ENCODE assay signal across 22 mouse cellular contexts in the genomic region with DNA sequence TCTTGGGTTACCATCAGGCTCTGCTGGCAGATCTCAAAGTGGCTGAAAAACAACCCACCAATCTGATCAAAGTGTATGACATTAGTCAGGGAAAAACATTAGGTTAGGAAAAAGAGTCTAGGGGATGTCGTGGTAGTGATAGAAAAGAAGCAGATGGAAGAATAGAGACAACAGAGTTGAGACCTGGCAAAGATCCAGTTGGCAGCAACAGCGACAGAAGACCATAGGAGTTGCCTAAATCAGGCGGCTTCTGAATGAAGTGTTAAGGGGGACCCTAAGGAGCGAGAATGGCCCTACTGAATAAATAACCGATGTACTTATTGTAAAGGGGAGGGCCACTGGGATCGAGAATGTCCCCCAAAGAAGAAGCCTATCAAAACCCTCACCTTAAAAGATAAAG.
A peak's percentile ranks its signal among the peaks of the same experiment; 100 is the strongest.
DNase-seq lines count a peak whose midpoint lies in the region; ATAC-seq and TF ChIP-seq lines count a peak whose summit lies in the region.
"Had no signal": no experiment of that assay in that cellular context is flagged by ENCODE, and none has a peak within 500 bp of the region (broad histone marks: within the 10 kb centered on the region; RNA-seq: fewer than 3 reads in every experiment).

No protein-coding gene starts in this region.

- H3K9ac ChIP-seq in hindbrain, postnatal 0 days (replicated peaks; ENCODE audit: low read length): no peak overlapping the region
- no peak overlapping the region for H3K9ac ChIP-seq in hindbrain, embryonic 12.5 days
- H3K9ac ChIP-seq in lung, embryonic 16.5 days (ENCODE audit: low read length): no peak overlapping the region
- H3K9ac ChIP-seq: embryonic facial prominence, embryonic 12.5 days; embryonic facial prominence, embryonic 15.5 days; forebrain, embryonic 15.5 days; heart, embryonic 13.5 days; hindbrain, embryonic 15.5 days had no signal

- H3K36me3 ChIP-seq in hindbrain, postnatal 0 days (ENCODE audit: insufficient read depth, low read length): no peaks in the 10 kb centered on the region
- H3K36me3 ChIP-seq in hindbrain, embryonic 12.5 days: no peaks in the 10 kb centered on the region
- H3K36me3 ChIP-seq in lung, embryonic 16.5 days (ENCODE audit: control insufficient read depth, insufficient read depth, low read length): no peaks in the 10 kb centered on the region
- H3K36me3 ChIP-seq: embryonic facial prominence, embryonic 12.5 days; embryonic facial prominence, embryonic 15.5 days; forebrain, embryonic 15.5 days; heart, embryonic 10.5 days; heart, embryonic 13.5 days; hindbrain, embryonic 15.5 days had no signal

- no peak for ATAC-seq in hindbrain, postnatal 0 days
- no peak for ATAC-seq in hindbrain, embryonic 12.5 days (ENCODE audit: low FRiP score)
- 0 out of 2 replicates have a peak, but pooled peaks have one; percentile 15 for ATAC-seq in lung, embryonic 16.5 days (ENCODE audit: low read depth)
- ATAC-seq: activated CD4-positive, CD25-positive, alpha-beta regulatory T cell, adult 4 months; forebrain, embryonic 15.5 days had no signal

- H3K27ac ChIP-seq in hindbrain, postnatal 0 days: no peak overlapping the region
- H3K27ac ChIP-seq in hindbrain, embryonic 12.5 days: no peak overlapping the region
- H3K27ac ChIP-seq in lung, embryonic 16.5 days (ENCODE audit: low read length): no peak overlapping the region
- H3K27ac ChIP-seq: embryonic facial prominence, embryonic 12.5 days; embryonic facial prominence, embryonic 15.5 days; forebrain, embryonic 15.5 days; heart, adult 2 months; heart, embryonic 10.5 days; heart, embryonic 13.5 days; hindbrain, embryonic 15.5 days had no signal

- no peak overlapping the region for H3K4me2 ChIP-seq in hindbrain, postnatal 0 days (ENCODE audit: low read depth, low read length)
- no peak overlapping the region for H3K4me2 ChIP-seq in hindbrain, embryonic 12.5 days (replicated peaks)
- no peak overlapping the region for H3K4me2 ChIP-seq in lung, embryonic 16.5 days (ENCODE audit: low read depth, low read length)
- H3K4me2 ChIP-seq: embryonic facial prominence, embryonic 12.5 days; embryonic facial prominence, embryonic 15.5 days; forebrain, embryonic 15.5 days; heart, embryonic 13.5 days; hindbrain, embryonic 15.5 days had no signal

- H3K4me3 ChIP-seq in hindbrain, postnatal 0 days (ENCODE audit: low read length): no peak overlapping the region
- H3K4me3 ChIP-seq in hindbrain, embryonic 12.5 days: no peak overlapping the region
- H3K4me3 ChIP-seq in lung, embryonic 16.5 days (ENCODE audit: low read length): no peak overlapping the region
- H3K4me3 ChIP-seq: embryonic facial prominence, embryonic 12.5 days; embryonic facial prominence, embryonic 15.5 days; forebrain, embryonic 15.5 days; heart, adult 2 months; heart, embryonic 10.5 days; heart, embryonic 13.5 days; hindbrain, embryonic 15.5 days had no signal

- no peak for TF ChIP-seq CTCF in hindbrain, postnatal 0 days (IDR thresholded peaks at IDR 0.05; ENCODE audit: low read depth)
- no peak for TF ChIP-seq CTCF in brain, embryonic 14.5 days (IDR thresholded peaks at IDR 0.05; ENCODE audit: borderline replicate concordance, extremely low read depth, insufficient read depth, insufficient read length)

- DNase-seq in cerebellum, postnatal 10 days: peak; percentile 60 to 70
- no peak for DNase-seq in cerebellum, adult 11-12 months
- peak; percentile 49 for DNase-seq in hindbrain, postnatal 0 days (ENCODE audit: low spot score)
- no peak for DNase-seq in lung, postnatal 25 days (ENCODE audit: low spot score)
- peak; percentile 41 for DNase-seq in brain, embryonic 14.5 days (ENCODE audit: low read depth)
- DNase-seq: adrenal gland, adult 8-10 months; adrenal gland, postnatal 25 days; cerebellum, adult 2 months; gastrocnemius, postnatal 10 days; gastrocnemius, postnatal 36 days; heart, adult 2 months; heart, postnatal 14 days; heart, postnatal 4 days had no signal

- no peaks in the 10 kb centered on the region for H3K4me1 ChIP-seq in hindbrain, postnatal 0 days (ENCODE audit: insufficient read depth, low read length)
- no peaks in the 10 kb centered on the region for H3K4me1 ChIP-seq in hindbrain, embryonic 12.5 days
- H3K4me1 ChIP-seq in lung, embryonic 16.5 days (replicated peaks; ENCODE audit: control insufficient read depth, insufficient read depth, low read length): no peaks in the 10 kb centered on the region
- H3K4me1 ChIP-seq: embryonic facial prominence, embryonic 12.5 days; embryonic facial prominence, embryonic 15.5 days; forebrain, embryonic 15.5 days; heart, embryonic 10.5 days; heart, embryonic 13.5 days; hindbrain, embryonic 15.5 days had no signal

- 47% methylated on average over 6 of the region's 6 CpGs for WGBS in hindbrain, postnatal 0 days
- WGBS in hindbrain, embryonic 12.5 days: 89% methylated on average over 6 of the region's 6 CpGs
- WGBS in lung, embryonic 16.5 days: 52% methylated on average over 6 of the region's 6 CpGs

- H3K27me3 ChIP-seq in hindbrain, postnatal 0 days (ENCODE audit: insufficient read depth, low read length): no peaks in the 10 kb centered on the region
- no peaks in the 10 kb centered on the region for H3K27me3 ChIP-seq in hindbrain, embryonic 12.5 days
- no peaks in the 10 kb centered on the region for H3K27me3 ChIP-seq in lung, embryonic 16.5 days (ENCODE audit: control insufficient read depth, insufficient read depth, low read depth, low read length)
- H3K27me3 ChIP-seq: embryonic facial prominence, embryonic 12.5 days; embryonic facial prominence, embryonic 15.5 days; forebrain, embryonic 15.5 days; heart, embryonic 13.5 days; hindbrain, embryonic 15.5 days had no signal

- H3K9me3 ChIP-seq in hindbrain, postnatal 0 days (ENCODE audit: low read length): no peaks in the 10 kb centered on the region
- H3K9me3 ChIP-seq in hindbrain, embryonic 12.5 days (replicated peaks): no peaks in the 10 kb centered on the region
- H3K9me3 ChIP-seq in lung, embryonic 16.5 days (ENCODE audit: control insufficient read depth, low read length): no peaks in the 10 kb centered on the region
- H3K9me3 ChIP-seq: embryonic facial prominence, embryonic 12.5 days; embryonic facial prominence, embryonic 15.5 days; forebrain, embryonic 15.5 days; heart, embryonic 10.5 days; heart, embryonic 13.5 days; hindbrain, embryonic 15.5 days had no signal

- no peak for TF ChIP-seq POLR2A in brain, embryonic 14.5 days (IDR thresholded peaks at IDR 0.05; ENCODE audit: borderline replicate concordance, extremely low read depth, insufficient read depth, insufficient read length, poor library complexity, severe bottlenecking)

Comparison
In these comparisons a context has a peak if more than half of its experiments do, and no peak if none do; other contexts are left out.
1. DNase-seq: peak in cerebellum, postnatal 10 days (2 of 2), hindbrain, postnatal 0 days (single experiment) and brain, embryonic 14.5 days (single experiment); none in cerebellum, adult 11-12 months (single experiment) and lung, postnatal 25 days (single experiment).